Mouse (Mus musculus) ES-E14 (cell line): ENCODE measurements around the gene Ppp1r14b. TPM values are rescaled to one million over a fixed set of nuclear protein-coding genes. Genes with fewer than 3 reads are reported as not detected.
"Not testable (repeated sequence)": the region's sequence is repeated elsewhere in the genome, so short reads cannot be mapped to it uniquely, and the experiment has no call there.

Experiments used
- DNase-seq: peaks from one replicate; pipeline ENCODE4 v3.0.0-alpha.2; 2013; ENCODE audit warnings: low read depth, low spot score
- H3K27ac ChIP-seq: 2 replicates; pipeline ENCODE4 v1.5.1; 2012; ENCODE audit warnings: low read depth, mild to moderate bottlenecking, low read length, moderate library complexity, mixed read lengths; ENCODE audit not compliant: poor library complexity, insufficient read depth, severe bottlenecking
- H3K36me3 ChIP-seq: 2 replicates; pipeline ENCODE4 v1.6.1; 2012; ENCODE audit warnings: mild to moderate bottlenecking, low read length, moderate library complexity, mixed read lengths; ENCODE audit not compliant: control insufficient read depth, poor library complexity, insufficient read depth, severe bottlenecking
- H3K4me1 ChIP-seq, 2 experiments: fragments of 150-350 bp in 1 of 2; sonication (generic) in 1 of 2; 2 replicates each; pipeline ENCODE4 v1.6.1; 2012; ENCODE audit warnings: low read length in 2 of 2, mild to moderate bottlenecking in 1 of 2, mixed read lengths in 1 of 2; ENCODE audit not compliant: control insufficient read depth in 2 of 2, insufficient read depth in 2 of 2, poor library complexity in 1 of 2
- H3K4me3 ChIP-seq, 2 experiments: fragments of 150-350 bp in 1 of 2; sonication (generic) in 1 of 2; 2 replicates each; pipeline ENCODE4 v1.5.1; 2012; ENCODE audit warnings: low read length in 2 of 2, low read depth in 1 of 2, mild to moderate bottlenecking in 1 of 2, mixed read lengths in 1 of 2; ENCODE audit not compliant: insufficient read depth in 1 of 2, poor library complexity in 1 of 2, severe bottlenecking in 1 of 2
- H3K9ac ChIP-seq: 2 replicates; pipeline ENCODE4 v1.6.1; 2012; ENCODE audit warnings: low read depth, mild to moderate bottlenecking, low read length, mixed read lengths; ENCODE audit not compliant: poor library complexity, insufficient read depth, severe bottlenecking
- H3K9me3 ChIP-seq: fragments of 150-350 bp; sonication (generic); 2 replicates; pipeline ENCODE4 v1.6.1; 2012; ENCODE audit warnings: low read depth, mild to moderate bottlenecking, low read length; ENCODE audit not compliant: control insufficient read depth, insufficient read depth
- CHD2 ChIP-seq: IDR thresholded peaks from 2 replicates; pipeline ENCODE4 v1.6.1; 2014; ENCODE audit warnings: mild to moderate bottlenecking, low read depth, low read length, inconsistent platforms
- HCFC1 ChIP-seq: IDR thresholded peaks from 2 replicates; pipeline ENCODE4 v1.6.1; 2012; ENCODE audit warnings: low read length, inconsistent platforms, borderline replicate concordance; ENCODE audit not compliant: insufficient read depth
- MAFK ChIP-seq: IDR thresholded peaks from 2 replicates; pipeline ENCODE4 v1.6.1; 2014; ENCODE audit warnings: mild to moderate bottlenecking, low read depth, low read length, inconsistent platforms; ENCODE audit not compliant: insufficient read depth
- ZC3H11A ChIP-seq: IDR thresholded peaks from 2 replicates; pipeline ENCODE4 v1.6.1; 2012; ENCODE audit warnings: low read depth, mild to moderate bottlenecking, inconsistent platforms, low read length, borderline replicate concordance
- ZNF384 ChIP-seq: IDR thresholded peaks from 2 replicates; pipeline ENCODE4 v1.6.1; 2012; ENCODE audit warnings: low read depth, low read length, inconsistent platforms
- in situ Hi-C, 2 experiments: fragments of 600-800 bp; cut with MboI; formaldehyde crosslinking; loops; one replicate each; pipeline ENCODE4 v1.15.1; 2025; ENCODE audit warnings: low sequenced_read_pairs in 2 of 2, inconsistent platforms in 1 of 2; ENCODE audit not compliant: unreplicated experiment in 2 of 2
- total RNA-seq: library from RNA; depleted of rRNA; stranded (reverse); fragments of 300-350 nt; gene quantifications from 2 replicates; pipeline ENCODE4 v1.2.3, GENCODE M21; 2012

Gene Ppp1r14b
- total RNA-seq, 1 experiment = 385 TPM

GRCm38 (mm10) chr19:6987061-6987903, 12.5 kb downstream of the Ppp1r14b start, which contains the start of gene Vegfb:
Gene Vegfb, minus strand, starts transcription at chr19:6987651.
- H3K4me3 ChIP-seq = peak within 1 kb of the TSS; percentile 83 to 92
- peak within 1 kb of the TSS; percentile 19; the same call in 1 of the 2 replicates for H3K27ac ChIP-seq
- TF ChIP-seq ZC3H11A (no peak), CHD2 (no peak), HCFC1 (no peak), ZNF384 (no peak), MAFK (no peak)
- H3K9ac ChIP-seq = peak within 1 kb of the TSS; percentile 86
- peaks cover 4 to 17% of the 10 kb centered on the region in 2 experiments; a peak in 3 of 4 replicates for H3K4me1 ChIP-seq
- in situ Hi-C loops = no loop called here
- H3K9me3 ChIP-seq = no peaks in the 10 kb centered on the region
- no peak for DNase-seq
- peaks cover 17% of the 10 kb centered on the region for H3K36me3 ChIP-seq

GRCm38 (mm10) chr19:6987904-6988285, 13.1 kb downstream of the Ppp1r14b start:
- no peak for DNase-seq
- Histone ChIP-seq H3K9ac (peak overlapping the region; percentile 8; the same call in 1 of the 2 replicates), H3K36me3 (peaks cover 14% of the 10 kb centered on the region), H3K4me3 (peak overlapping the region; percentile 83 to 92), H3K4me1 (peaks cover 4 to 17% of the 10 kb centered on the region in 2 experiments; a peak in 3 of 4 replicates), H3K9me3 (no peaks in the 10 kb centered on the region), H3K27ac (no peak overlapping the region)
- TF ChIP-seq ZC3H11A (no peak), MAFK (no peak)
- in situ Hi-C loops = no loop called here

GRCm38 (mm10) chr19:6989251-6989650, 14.5 kb downstream of the Ppp1r14b start:
- in situ Hi-C loops = no loop called here
- no peaks in the 10 kb centered on the region for H3K9me3 ChIP-seq
- no peak overlapping the region for H3K9ac ChIP-seq
- no peak for DNase-seq
- H3K36me3 ChIP-seq = peaks cover 5% of the 10 kb centered on the region; the same call in 1 of the 2 replicates
- TF ChIP-seq CHD2 (no peak), HCFC1 (no peak)
- peaks cover 4 to 23% of the 10 kb centered on the region in 2 experiments; a peak in 3 of 4 replicates for H3K4me1 ChIP-seq
- H3K27ac ChIP-seq = no peak overlapping the region
- no peak overlapping the region for H3K4me3 ChIP-seq

- TF ChIP-seq ZC3H11A (no peak), CHD2 (no peak), HCFC1 (no peak)
- H3K4me3 ChIP-seq = no peak overlapping the region
- H3K36me3 ChIP-seq = no peaks in the 10 kb centered on the region
- peaks cover 4 to 30% of the 10 kb centered on the region in 2 experiments; a peak in 3 of 4 replicates for H3K4me1 ChIP-seq
- in situ Hi-C loops = no loop called here
- no peak for DNase-seq
- no peaks in the 10 kb centered on the region for H3K9me3 ChIP-seq
- no peak overlapping the region for H3K27ac ChIP-seq
- no peak overlapping the region for H3K9ac ChIP-seq
Observed at GRCm38 (mm10) chr19:6990712-6991111, 15.9 kb downstream of the Ppp1r14b start.

- in situ Hi-C loops, H3K9me3 ChIP-seq, H3K9ac ChIP-seq, H3K4me3 ChIP-seq, H3K27ac ChIP-seq, H3K36me3 ChIP-seq, DNase-seq: not testable (repeated sequence)
- peaks cover 4 to 26% of the 10 kb centered on the region in 2 experiments; a peak in 3 of 4 replicates for H3K4me1 ChIP-seq
Observed at GRCm38 (mm10) chr19:6991166-6991565, 16.4 kb downstream of the Ppp1r14b start.
